Mouse (Mus musculus): ENCODE measurements at regions not wholly inside any gene's neighbourhood (a gene's known extent, or its start where the extent isn't known, plus 50 kb on each side); places are given as distances from the start of the nearest gene placed in this dataset.

DNA sequence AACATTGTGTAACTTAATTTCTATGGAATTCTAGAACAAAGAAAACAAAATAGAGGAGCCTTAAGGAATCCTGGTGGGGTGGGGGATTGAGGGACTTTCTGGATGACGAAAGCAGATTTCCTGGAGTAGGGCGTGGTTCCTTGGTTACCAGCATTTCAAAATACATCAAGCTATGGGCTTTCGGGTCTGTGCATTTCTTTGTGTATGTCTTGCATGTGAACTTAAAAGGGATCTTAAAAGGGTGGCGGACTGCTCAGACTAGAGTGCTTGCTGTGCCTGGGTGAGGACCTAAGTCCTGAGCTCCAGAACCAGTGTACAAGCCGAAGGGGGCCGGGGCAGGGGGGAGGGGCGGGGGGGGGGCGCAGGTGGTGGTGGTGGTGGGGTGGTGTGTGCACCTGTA is 91.5 kb upstream of the Slc45a1 start:
- Histone ChIP-seq H3K27ac (ENCODE audit: control insufficient read depth, low read depth, low read length) (no peak overlapping the region), H3K4me1 (ENCODE audit: control insufficient read depth in 1 of 2, insufficient read depth in 2 of 2, low read length in 2 of 2) (peaks cover 0 to 19% of the 10 kb centered on the region in 2 experiments; a peak in 3 of 4 replicates), H3K9me3 (replicated peaks; ENCODE audit: insufficient read depth, low read length) (no peaks in the 10 kb centered on the region), H3K9ac (ENCODE audit: control insufficient read depth, low read depth, low read length, poor library complexity, severe bottlenecking) (no peak overlapping the region), H3K27me3 (ENCODE audit: control insufficient read depth in 1 of 2, insufficient read depth in 2 of 2, low read length in 2 of 2) (no peaks in the 10 kb centered on the region), H3K36me3 (ENCODE audit: control insufficient read depth in 1 of 2, insufficient read depth in 2 of 2, low read length in 2 of 2) (peaks cover 0 to 9% of the 10 kb centered on the region in 2 experiments; a peak in 2 of 4 replicates), H3K4me3 (ENCODE audit: control insufficient read depth in 1 of 2, insufficient read depth in 1 of 2, low read depth in 2 of 2, low read length in 2 of 2) (peak overlapping the region in 1 of 2 experiments; percentile 37; a peak in 1 of 4 replicates), H3K79me2 (ENCODE audit: control insufficient read depth, insufficient read depth, low read length, poor library complexity) (no peaks in the 10 kb centered on the region)
- DNase-seq (ENCODE audit: low read depth, low spot score) = no peak
- TF ChIP-seq MAZ (IDR thresholded peaks at IDR 0.05; ENCODE audit: low read depth, low read length) (no peak), POLR2AphosphoS5 (IDR thresholded peaks at IDR 0.05; ENCODE audit: borderline replicate concordance, low read depth, low read length) (no peak), MAFK (IDR thresholded peaks at IDR 0.05; ENCODE audit: borderline replicate concordance, low read depth, low read length) (no peak), POLR2AphosphoS2 (IDR thresholded peaks at IDR 0.05; ENCODE audit: low read length) (no peak), ZNF384 (IDR thresholded peaks at IDR 0.05; ENCODE audit: low read depth, low read length) (no peak)

DNA sequence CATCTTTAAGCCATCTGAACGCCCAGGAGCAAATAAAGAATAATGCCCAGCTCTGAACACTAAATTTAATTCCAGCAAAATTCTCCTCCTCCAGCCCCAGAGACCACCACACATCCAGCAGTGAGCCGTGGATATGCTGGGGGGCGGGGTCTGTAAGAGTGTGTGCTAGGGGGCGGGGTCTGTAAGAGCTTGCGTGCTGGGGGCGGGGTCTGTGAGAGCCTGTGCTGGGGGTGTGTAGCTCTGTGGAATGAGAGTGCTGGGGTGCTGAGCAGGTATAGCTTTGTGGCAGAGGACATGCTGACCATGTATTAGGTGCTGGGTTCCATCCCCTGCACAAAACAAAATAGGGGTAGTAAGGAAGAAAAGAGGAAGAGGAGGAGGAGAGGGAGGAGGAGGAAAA is 91.1 kb upstream of the Slc45a1 start:
- Histone ChIP-seq H3K9me3 (replicated peaks; ENCODE audit: insufficient read depth, low read length) (no peaks in the 10 kb centered on the region), H3K79me2 (ENCODE audit: control insufficient read depth, insufficient read depth, low read length, poor library complexity) (no peaks in the 10 kb centered on the region), H3K27me3 (ENCODE audit: control insufficient read depth in 1 of 2, insufficient read depth in 2 of 2, low read length in 2 of 2) (no peaks in the 10 kb centered on the region), H3K4me1 (ENCODE audit: control insufficient read depth in 1 of 2, insufficient read depth in 2 of 2, low read length in 2 of 2) (peaks cover 0 to 15% of the 10 kb centered on the region in 2 experiments; a peak in 3 of 4 replicates), H3K9ac (ENCODE audit: control insufficient read depth, low read depth, low read length, poor library complexity, severe bottlenecking) (no peak overlapping the region), H3K27ac (ENCODE audit: control insufficient read depth, low read depth, low read length) (no peak overlapping the region), H3K4me3 (ENCODE audit: control insufficient read depth in 1 of 2, insufficient read depth in 1 of 2, low read depth in 2 of 2, low read length in 2 of 2) (peak overlapping the region; percentile 21 to 37; a peak in 3 of 4 replicates), H3K36me3 (ENCODE audit: control insufficient read depth in 1 of 2, insufficient read depth in 2 of 2, low read length in 2 of 2) (peaks cover 0 to 7% of the 10 kb centered on the region in 2 experiments; a peak in 2 of 4 replicates)
- DNase-seq (ENCODE audit: low read depth, low spot score) = peak; percentile 72
- TF ChIP-seq POLR2A (IDR thresholded peaks at IDR 0.05; ENCODE audit: control insufficient read depth in 1 of 2, insufficient read depth in 1 of 2, low read depth in 1 of 2, low read length in 2 of 2, poor library complexity in 1 of 2) (no peak), MYB (IDR thresholded peaks at IDR 0.05; ENCODE audit: low read depth, low read length) (no peak), RAD21 (IDR thresholded peaks at IDR 0.05; ENCODE audit: low read depth, low read length) (no peak), USF2 (IDR thresholded peaks at IDR 0.05; ENCODE audit: borderline replicate concordance in 1 of 2, insufficient read depth in 1 of 2, low read depth in 1 of 2, low read length in 2 of 2) (no peak), ELF1 (IDR thresholded peaks at IDR 0.05; ENCODE audit: low read depth, low read length) (no peak), POLR2AphosphoS2 (IDR thresholded peaks at IDR 0.05; ENCODE audit: low read length) (no peak), MYC (IDR thresholded peaks at IDR 0.05; ENCODE audit: low read depth, low read length) (no peak)

DNA sequence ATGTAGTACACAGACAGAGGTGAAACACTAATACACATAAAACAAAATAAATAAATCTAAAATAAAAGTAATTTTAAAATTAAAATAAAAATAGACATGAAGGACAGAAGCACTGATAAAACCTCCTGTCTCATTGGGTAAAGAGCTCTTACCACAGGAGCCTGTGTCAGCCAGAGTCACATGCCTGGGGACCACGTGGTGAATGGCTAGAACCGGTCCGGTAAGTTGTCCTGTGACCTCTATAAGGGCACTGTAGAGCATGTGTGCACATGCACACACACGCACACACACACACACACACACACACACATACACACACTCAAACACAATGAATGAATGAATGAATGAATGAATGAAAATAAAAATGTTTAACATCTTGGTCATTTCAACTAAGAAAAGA is 89.8 kb upstream of the Slc45a1 start:
- Histone ChIP-seq H3K27ac (ENCODE audit: control insufficient read depth, low read depth, low read length) (no peak overlapping the region), H3K27me3 (ENCODE audit: control insufficient read depth in 1 of 2, insufficient read depth in 2 of 2, low read length in 2 of 2) (peaks cover 0 to 3% of the 10 kb centered on the region in 2 experiments; a peak in 2 of 4 replicates), H3K4me3 (ENCODE audit: control insufficient read depth in 1 of 2, insufficient read depth in 1 of 2, low read depth in 2 of 2, low read length in 2 of 2) (no peak overlapping the region), H3K36me3 (ENCODE audit: control insufficient read depth in 1 of 2, insufficient read depth in 2 of 2, low read length in 2 of 2) (no peaks in the 10 kb centered on the region), H3K4me1 (ENCODE audit: control insufficient read depth in 1 of 2, insufficient read depth in 2 of 2, low read length in 2 of 2) (peaks cover 0 to 4% of the 10 kb centered on the region in 2 experiments; a peak in 1 of 4 replicates), H3K9me3 (replicated peaks; ENCODE audit: insufficient read depth, low read length) (no peaks in the 10 kb centered on the region), H3K79me2 (ENCODE audit: control insufficient read depth, insufficient read depth, low read length, poor library complexity) (no peaks in the 10 kb centered on the region), H3K9ac (ENCODE audit: control insufficient read depth, low read depth, low read length, poor library complexity, severe bottlenecking) (no peak overlapping the region)
- TF ChIP-seq NRF1 (IDR thresholded peaks at IDR 0.05; ENCODE audit: insufficient read depth, low read depth, low read length, poor library complexity, severe bottlenecking) (no peak), ZC3H11A (IDR thresholded peaks at IDR 0.05; ENCODE audit: low read depth, low read length) (no peak), CHD2 (IDR thresholded peaks at IDR 0.05; ENCODE audit: low read length) (no peak), POLR2AphosphoS5 (IDR thresholded peaks at IDR 0.05; ENCODE audit: borderline replicate concordance, low read depth, low read length) (no peak), TAL1 (IDR thresholded peaks at IDR 0.05; ENCODE audit: low read length) (no peak), ELF1 (IDR thresholded peaks at IDR 0.05; ENCODE audit: low read depth, low read length) (no peak)
- no peak for DNase-seq (ENCODE audit: low read depth, low spot score)
